Mouse (Mus musculus) megakaryocyte, embryonic 14.5 days (primary cell): Measurements from ENCODE around the gene Siae.

Experiments
- FLI1 ChIP-seq: IDR thresholded peaks from 2 replicates; pipeline ENCODE4 v1.6.1; 2012; ENCODE audit warnings: low read length, inconsistent platforms, mixed read lengths
- GATA1 ChIP-seq: IDR thresholded peaks from 3 replicates; pipeline ENCODE4 v1.6.1; 2012; ENCODE audit warnings: mixed read lengths, low read length, inconsistent platforms, borderline replicate concordance

DNA sequence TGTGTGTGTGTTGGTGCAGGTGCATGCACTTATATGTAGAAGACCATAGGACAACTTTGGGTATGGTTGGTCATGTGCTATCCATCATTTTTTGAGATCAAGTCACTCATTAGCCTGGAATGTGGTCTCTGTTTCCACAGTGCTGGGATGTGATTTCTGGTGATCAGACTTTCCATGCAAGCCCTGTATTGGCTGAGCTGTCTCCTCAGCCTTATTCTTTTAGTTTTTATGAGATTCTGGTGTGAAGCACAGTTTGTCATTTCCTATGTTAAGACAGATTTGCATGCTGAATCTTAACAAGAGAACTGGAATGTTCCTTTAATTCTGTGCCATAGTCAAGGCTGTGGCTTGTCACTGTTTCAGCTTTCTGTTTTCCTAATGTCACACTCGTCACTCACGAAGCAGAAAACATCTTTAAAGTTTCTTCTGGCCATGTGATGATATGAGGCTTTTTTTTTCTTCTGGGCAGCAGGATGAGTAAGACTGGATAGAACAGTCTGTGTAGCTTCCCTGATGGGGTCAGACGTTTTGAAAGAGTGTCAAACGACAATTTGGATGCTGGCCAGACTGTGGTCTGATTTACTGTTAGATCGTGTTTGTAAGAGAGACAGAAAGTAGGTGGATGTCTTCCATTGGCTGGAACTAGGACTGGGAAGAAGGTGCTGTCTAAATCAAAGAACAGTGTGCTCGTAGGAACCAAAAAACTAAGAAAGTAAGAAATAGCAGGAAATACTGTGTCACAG lies 81.5 kb downstream of the Siae start:
- TF ChIP-seq GATA1 (no peak), FLI1 (no peak)
